Mouse (Mus musculus) common myeloid progenitor, adult 5-6 weeks (primary cell): ENCODE measurements at regions not wholly inside any gene's neighbourhood (a gene's known extent, or its start where the extent isn't known, plus 50 kb on each side); places are given as distances from the start of the nearest gene placed in this dataset.

Source experiments
- ATAC-seq: replicated peaks from 2 replicates; pipeline ENCODE4 v1.8.0; 2016; ENCODE audit warnings: low read depth, mild to moderate bottlenecking, moderate TSS enrichment, inconsistent platforms; ENCODE audit not compliant: poor library complexity, severe bottlenecking

DNA sequence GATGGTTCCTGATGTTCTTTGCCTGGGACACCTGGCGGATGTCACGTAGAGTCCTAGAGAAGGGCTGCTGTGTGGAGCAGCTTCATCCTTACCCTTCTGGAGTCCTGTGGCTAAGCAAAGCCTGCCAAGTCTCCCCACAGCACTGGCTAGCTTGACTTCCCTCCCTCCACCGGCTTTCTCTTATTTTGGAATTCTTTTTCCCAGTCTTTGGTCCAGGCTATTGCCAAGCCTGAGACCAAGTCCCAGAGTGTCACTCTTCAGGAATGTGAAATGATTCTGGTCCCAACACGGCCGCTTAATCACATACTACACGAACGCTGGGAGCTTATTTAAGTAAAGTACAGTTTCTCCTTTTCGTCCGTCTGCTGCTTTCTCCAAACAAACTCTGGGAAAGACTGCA, 146.4 kb downstream of the Fndc1 start:
- ATAC-seq: no peak

DNA sequence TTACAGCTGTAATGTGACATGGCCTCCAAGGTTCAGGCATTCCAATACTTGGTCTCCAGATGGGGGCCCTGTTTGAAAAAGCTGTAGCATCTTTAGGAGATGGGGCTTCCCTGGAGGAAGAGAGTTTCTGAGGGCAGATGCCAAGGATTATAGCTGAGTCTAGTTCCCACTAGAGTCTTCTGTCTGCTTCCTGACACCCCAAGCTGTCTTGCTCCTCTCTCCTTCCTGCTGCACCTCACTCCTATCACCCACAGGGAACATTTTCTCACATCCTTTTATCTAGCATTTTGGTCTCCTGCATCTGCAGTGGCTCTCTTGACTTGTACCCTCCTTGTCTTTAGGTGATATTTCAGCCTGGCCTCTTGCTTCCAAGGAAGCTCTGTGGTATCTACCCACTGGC, 147.3 kb downstream of the Fndc1 start:
- ATAC-seq: no peak

DNA sequence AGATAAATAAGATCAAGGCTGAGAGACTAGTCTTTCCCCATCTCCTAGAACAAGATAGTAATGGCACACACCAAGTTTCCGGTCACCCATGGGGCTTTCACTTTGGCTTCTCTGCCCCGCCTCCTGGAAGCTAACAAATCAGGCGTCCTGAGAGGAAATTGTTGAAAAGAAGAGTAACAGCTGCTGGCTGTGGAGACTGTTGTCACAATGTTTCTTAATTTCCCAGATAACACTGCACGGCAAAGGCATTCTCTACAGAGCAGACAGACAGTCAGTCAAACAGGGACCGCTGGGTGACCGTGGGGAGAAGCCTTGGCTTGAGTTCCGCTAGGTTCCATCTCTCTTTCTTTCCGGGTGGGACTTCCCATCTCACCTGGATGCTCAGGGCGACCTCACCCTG, 148.2 kb downstream of the Fndc1 start:
- ATAC-seq: no peak

DNA sequence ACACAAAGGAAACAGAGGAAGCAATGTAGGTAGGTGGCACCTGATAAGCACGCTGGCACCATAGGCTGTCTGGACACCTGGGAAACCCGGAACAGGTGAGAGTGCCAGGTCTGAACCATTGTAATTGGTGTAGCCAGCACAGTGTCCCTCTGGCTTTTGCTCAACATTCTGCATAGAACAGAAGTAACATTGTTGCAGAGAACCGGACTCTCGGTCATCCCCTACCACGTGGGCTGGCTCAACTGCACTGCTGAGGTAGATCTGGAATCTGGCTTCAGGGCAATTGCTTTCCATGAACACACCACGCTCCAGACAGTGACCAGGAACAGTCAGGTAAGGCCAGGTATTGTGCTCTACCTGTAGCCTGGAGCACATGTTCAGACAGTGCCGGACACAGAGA, 149.3 kb downstream of the Fndc1 start:
- no peak for ATAC-seq

DNA sequence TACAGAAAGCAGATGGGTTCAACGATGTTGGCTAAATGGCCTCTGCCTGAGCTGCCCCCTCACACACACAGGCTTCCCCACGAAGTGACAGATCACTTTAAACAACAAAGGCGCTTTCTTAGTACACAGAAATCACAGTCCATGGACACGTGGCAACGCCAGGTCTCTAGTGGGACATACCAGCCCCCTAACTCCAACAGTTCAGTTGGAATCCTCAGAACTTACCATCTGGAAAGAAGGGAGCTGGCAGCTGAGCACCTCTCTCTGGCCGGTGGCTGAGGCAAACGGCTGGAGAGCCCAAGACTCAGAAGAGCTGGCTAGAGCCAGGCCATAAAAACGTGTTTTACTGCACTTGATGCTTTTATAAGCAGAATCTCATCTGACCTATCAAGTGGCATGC, 149.8 kb downstream of the Fndc1 start:
- ATAC-seq: no peak

DNA sequence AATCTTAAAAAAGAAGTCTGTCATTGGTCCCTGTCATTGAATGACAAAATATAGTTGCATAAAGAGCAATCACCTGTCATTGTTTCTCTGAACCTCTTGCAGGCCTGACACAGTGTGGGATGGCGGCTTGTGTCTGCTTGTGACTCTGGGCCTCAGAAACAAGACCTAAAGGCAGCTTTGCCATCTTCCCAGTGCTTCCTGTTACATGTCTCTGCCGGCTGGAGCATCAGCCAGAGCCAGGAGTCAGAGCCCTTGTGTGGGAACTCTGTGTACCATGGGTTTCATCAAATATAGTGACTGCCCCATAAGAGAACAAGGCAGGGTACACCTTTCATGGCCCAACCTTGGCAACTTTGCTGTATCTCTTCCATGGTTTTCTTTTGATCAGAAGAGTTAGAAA, 150.3 kb downstream of the Fndc1 start:
- no peak for ATAC-seq

DNA sequence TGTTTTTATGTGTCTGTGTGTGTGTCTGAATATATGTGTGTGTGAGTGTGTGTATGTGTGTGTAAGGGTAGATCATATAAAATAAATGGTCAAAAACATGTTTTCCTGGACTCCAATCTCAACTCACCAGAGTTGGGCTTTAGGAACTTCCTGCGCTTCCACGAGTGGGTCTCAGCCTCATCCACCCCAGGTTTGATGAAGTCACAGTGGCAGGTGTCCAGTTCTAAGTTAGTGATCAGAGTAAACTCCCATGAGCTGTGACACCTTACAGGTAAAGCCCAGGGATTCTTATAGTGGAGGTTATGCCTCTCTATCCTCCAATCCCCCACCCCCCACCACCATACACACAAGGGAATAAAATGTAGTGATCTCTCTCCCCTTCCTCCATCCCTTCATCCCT, 152.6 kb downstream of the Fndc1 start:
- ATAC-seq: no peak

DNA sequence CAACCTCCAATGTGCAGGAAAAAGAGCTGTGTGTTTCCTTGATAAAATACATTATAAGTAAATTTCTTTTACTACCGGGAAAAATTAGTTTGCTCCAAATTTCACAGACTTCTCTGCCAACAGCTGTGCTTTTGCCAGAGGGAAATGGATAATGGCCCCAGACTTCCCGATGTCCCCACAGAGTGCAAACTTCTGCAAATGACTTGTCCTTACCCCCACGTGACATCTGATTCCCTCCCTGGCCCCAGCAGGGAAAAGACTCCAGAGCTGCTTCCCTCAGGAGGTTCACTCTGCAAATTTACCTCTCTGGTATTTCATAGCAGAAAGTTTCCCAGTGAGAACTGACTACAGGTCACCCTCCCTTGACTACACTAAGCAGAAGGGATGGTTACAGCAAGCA, 159.3 kb downstream of the Fndc1 start:
- ATAC-seq: no peak

DNA sequence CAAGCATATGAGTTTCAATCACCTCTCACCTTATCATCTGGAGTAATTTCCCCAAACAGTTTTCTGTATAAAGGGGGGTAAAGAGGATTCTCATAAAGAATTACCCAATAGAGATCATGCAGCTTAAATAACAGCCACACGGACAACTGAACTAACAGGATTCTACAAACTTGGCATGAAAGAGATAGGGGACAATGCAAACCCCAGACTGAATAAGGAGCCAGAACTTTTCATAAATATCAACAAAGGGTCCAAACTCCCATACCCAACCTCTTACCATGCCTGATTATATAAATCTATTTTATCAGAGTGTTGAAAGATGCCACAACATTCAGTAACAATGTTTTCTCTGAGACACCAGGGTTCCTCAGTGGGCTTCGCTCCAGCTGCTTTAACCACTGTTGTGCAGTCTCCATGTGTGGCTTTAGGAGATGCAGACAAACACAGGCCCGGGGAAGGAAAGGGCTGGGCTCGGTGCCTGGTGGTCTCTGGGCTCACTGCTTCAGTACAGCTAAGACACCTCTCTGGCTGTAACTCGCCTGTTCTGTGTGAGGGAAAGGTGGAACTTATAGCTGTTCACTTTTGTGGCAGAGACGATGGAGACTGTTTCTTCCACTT, 160.2 kb downstream of the Fndc1 start:
- ATAC-seq: no peak

DNA sequence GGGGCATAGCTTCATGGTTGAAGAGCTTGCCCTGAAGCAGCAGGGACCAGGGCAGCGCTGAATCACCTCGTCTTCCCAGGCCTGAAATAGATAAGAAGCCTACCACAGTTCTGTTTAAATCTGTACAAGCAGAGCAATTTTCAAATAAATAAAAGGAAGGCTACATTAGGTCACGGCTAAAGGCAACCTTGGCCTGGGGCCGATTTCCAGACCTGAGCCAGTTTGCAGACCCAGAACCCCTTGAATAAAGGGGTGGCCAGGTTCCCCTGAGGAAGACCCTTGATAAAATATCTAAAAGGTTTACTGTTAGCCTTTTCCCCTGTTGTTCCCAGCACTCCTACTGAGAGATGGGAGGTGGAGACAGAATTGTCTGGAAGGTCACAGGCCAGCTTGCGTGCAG, 160.9 kb downstream of the Fndc1 start:
- ATAC-seq: no peak

DNA sequence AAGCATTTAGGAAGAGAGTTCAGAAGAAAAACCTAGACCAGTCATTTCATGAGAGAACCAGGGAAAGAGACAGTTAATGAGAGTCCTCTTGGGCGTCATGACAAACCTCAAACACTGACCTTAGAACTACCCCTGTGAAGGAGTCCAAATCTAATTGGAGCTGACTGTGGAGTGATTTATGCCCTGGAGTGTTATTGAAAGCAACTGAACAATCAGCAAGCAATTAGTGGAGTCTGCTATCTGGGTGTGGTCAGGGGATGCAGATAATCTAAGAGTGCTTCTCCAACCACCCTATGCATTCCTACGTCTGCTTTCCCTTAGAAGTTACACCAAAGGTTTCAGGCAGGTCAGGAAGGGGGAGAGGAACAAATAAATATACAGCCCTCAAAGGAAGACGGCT, 161.4 kb downstream of the Fndc1 start:
- ATAC-seq: no peak

DNA sequence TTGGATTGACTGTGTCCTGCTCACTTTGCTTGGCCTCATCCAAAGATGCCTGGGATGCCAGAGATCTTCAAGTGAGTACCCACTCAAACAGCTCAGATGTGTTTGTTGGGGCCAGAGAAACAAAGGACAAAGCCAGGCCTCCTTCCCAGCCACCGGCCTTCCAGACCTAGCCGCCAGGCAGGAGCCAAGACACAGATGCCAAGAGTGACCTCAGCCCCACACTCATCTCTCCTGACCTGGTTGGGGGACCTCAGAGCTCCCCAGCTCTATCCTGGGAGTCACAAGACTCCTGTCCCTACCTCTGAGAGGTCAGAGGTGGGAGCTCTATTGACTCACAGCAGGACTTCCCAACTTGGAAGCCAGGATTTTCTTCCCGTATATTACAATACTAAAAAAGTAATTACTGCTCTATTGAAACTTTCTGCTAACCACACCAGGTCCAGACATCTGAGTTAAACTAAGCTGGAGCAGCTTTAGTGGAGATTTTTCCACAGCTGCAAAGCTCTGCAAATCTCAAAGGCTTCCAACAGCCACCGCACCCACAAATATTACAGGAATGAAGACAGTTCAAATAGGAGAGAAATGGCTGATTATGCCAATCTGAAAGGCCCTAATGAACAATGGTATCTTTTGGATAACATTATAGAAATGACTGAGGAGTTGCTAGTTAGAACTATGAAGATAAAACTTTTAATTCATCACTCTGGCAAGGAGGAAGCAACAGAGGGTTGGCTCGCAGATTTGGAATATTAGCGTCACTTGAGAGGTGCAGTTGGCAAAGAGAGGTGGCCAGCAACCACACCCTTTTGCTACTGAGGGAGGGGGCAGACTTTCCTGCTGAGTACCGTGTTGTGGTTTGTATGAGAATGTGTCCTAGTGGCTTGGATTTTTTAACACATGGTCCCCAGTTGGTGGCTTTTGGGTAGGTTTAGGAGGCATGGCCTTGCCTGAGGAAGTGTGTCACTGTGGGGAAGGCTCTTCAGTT, 162.9 kb downstream of the Fndc1 start:
- no peak for ATAC-seq

DNA sequence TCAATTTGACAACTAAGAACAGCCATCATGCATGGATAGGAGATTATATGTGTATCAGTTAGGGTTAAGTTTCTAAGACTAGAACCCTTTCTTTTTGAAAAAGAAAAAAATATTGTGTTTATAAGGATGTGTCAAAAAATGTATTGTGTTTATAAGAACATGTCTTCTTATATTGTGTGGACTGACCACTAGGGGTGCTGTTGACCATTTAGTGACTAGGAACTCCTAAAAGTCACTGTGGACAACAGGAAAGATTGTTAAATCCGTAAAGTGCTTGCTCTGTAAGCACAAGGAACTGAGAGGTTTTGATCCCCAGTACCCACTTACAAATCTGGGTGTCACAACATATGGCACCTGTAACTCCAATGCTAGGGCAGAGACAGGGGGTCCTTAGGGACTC, 170.6 kb downstream of the Fndc1 start:
- no peak for ATAC-seq

DNA sequence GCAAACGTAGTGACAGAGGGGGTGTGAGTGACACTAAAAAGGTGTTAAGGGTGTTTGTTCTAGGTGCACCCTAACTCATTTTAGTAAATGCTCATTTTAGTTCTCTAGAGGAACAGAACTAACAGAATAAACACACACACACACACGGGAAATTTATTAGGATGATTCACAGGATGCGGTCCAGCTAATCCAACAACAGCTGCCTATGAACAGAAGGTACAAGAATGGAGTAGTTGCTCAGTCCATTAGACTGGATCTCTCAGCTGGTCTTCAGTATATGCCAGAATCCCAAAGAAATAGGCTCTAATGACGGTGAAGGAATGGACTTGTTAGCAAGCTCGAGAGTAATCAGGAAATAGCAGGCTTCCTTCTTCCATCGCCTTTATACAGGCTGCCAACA, 171.1 kb downstream of the Fndc1 start:
- no peak for ATAC-seq

DNA sequence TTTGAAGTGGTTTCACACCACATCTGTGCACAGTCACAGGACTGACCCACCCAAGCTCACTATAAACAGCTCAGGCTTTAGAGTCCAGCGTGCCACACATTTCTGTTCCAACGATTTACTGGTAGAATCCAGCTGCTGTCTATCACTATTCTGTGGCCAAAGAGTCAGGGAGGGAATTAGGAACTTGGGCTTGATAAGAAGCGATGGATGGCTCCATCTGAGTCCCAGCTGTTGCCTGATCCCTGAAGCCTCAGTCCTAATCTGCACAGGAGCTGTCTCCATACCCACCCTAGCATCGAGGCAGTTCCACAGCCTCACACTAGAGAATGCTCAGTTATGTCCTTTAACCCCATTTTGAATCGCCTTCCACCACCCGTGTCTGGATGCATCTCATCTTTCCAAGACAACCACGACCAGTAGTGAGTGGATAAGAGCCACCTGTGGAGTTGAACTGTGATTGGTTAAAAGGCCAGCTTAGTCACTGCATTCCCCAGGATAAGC, 173.0 kb downstream of the Fndc1 start:
- ATAC-seq: no peak

DNA sequence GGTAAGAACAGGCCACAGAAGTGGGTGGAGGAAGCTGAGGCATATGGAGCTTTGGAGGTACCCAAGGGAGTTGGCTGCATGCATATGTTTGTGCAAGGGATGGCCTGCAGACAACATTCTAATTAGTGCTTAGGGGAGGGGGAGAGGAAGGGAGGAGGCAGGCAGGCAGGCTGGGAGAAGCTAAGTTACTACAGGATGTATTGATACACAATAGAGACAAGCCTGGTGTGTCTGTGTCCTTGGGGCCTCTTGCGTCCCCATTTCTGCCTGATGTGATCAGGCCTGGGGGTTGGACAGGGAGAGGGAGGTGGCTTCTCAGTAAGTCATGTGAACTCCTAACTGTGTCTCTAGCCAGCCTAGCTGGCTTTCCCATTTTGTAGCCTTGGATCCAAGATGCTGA, 175.1 kb downstream of the Fndc1 start:
- ATAC-seq: no peak

DNA sequence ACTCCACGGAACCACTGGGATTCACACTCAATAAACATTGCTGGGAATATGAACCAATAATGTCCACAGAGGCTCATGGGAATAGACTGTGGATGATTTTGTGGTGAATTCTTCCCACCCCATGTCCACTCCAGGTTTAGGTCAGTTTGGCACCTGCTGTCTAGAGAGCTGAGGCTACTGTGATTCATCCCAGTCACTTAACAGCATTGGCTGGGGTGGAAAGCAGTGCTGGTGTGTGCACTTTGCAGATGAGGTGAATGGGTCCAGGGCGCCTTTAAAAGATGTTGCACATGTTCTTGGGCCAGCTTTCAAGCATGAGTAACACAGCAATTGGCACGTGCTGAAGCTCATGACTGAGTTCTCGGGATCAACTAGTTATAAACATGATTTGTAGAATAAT, 176.7 kb downstream of the Fndc1 start:
- ATAC-seq: no peak

DNA sequence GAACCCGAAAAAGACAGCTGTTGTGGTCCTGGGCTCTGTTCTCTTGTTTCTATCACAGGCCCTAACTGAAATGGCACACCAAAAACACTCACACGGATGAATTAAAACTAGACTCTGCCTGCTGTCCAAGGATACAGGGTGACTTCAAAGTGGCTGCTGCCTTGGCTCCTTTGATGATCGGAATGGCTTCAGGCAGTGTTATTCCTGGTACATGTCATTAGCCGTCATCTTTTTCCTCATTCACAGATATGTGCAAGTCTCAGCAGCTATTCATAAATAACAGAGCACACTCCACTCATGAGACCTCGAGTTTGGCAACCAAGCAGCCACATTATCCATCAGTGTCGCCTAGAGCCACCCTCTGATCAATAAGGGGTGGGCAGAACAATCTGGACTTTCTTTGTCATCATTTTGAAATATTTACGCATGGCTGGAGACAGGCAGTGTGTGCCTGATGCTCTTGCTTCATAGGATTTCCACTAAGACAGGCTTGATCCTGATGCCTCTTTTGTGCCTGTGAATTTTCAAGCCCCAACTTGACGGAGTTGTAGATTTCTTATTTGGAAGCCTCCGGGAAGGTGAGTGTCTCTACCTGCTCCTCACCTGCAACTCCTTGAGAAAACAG, 182.1 kb downstream of the Fndc1 start:
- ATAC-seq: no peak

DNA sequence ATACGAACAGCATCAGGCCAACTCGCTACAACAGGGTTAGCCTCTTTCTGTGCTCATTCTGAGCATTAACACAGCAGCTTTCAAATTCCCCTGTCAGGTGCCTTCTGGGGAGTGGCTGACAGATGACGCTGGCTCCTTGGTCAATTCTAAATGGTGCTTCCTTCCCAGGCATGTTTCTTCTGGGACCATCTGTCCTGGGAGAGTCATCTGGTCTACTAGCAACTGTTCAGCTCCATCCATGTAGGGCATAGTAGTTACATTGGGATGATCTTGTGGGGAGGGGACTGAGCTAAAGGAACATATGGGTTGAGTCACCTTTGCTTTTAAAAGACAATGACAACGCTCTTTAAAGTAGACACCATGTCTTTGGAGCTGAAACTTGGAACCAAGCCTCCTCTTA, 183.5 kb downstream of the Fndc1 start:
- ATAC-seq: no peak

DNA sequence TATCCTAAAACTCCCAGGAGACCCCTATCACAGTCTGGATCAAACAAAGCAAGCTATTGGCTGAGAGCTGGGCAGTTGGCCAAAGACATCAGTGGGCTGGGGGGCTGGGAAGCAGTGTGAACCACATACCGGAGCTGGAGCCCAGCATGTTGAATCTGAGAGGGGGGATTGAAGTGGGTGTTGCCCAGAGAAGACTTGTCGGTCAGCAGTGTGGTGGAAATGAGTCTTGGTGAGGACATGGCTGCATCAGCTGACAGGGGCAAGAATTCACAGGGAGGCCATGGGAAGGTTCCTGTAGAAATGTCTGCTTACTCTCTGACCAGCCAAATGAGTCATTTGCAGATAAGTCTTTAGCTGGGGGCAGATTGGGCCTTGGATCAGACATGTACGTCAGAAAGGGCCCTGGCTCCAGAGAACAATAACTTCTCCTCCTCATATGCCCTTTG, 184.6 kb downstream of the Fndc1 start:
- no peak for ATAC-seq

DNA sequence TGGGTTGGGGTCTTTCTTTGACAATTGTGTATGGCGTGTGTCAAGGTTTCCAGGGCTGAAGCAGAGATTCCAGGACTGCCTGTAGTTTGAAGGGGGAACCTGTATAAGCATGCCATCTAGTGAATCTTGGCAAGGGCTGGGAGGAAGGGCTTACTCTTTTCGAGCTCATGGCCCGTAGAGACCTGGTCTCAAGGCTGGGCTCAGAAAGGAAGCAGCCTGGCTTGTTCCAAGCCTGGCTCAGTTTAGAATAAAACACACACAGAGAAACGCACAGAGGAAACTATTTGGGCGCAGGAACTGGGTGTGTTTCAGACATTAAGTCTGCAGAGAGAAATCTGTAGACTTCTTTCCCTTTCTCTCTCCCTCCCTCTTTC, 192.8 kb downstream of the Fndc1 start:
- no peak for ATAC-seq
